Mouse (Mus musculus) E14TG2a.4 (cell line): ENCODE results near the gene Acap1.

ENCODE experiments used
- CTCF ChIP-seq: conservative IDR thresholded peaks from 2 replicates; pipeline ENCODE4 v1.5.1; 2014; ENCODE audit warnings: low read length
- NANOG ChIP-seq: IDR thresholded peaks from 2 replicates; pipeline ENCODE4 v1.6.1; 2014; ENCODE audit warnings: borderline replicate concordance, low read length, mixed read lengths

DNA sequence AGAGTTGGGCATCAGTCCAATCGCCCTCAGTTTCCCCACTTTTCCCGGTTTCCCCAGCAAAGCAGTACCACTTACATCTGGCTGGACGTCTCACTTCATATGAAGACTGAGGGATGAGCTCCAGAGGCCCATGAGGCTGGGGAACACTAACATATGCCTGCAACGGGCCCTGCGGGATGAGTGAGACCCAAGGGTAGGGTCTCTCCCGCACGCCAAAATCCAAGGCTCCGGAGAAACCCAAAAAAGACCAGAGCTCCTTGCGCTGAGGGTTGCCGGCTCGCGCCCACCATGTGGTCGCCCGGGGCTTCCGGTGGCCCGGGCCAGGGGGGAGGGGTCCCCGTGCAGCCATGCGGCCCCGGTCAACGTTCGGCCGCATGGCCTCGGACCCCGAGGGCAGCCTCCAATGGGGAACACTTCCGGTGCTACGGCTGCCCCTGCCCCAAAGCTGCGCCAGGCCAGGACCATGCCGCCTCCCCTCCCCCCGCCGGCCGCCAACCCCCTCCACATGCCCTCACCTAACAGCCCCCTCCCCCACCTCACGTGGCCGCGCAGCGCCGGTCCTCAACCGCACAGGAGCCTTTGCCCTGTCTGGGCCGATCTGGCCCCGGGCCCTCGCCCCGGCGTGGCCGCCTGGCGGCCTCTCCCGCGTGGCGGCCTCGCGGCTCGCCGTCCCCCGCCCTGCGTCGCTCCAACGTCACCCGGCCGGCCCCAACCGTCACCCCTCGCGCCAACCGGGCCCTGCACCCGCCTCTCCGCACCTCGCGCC, 25.1 kb upstream of the Acap1 start:
- no peak for TF ChIP-seq CTCF
- no peak for TF ChIP-seq NANOG
